In genomic region chr2:85560226-85560625, GRCm38 (mm10) we compare ENCODE assay signal across 23 mouse cellular contexts. TPM values are rescaled to one million over a fixed set of nuclear protein-coding genes. Genes with fewer than 3 reads are reported as not detected.
"Had no signal": no experiment of that assay in that cellular context is flagged by ENCODE, and none has a peak within 500 bp of the region (broad histone marks: within the 10 kb centered on the region; RNA-seq: fewer than 3 reads in every experiment).

No protein-coding gene starts in this region.

- H3K27ac ChIP-seq: layer of hippocampus, adult 2 months; limb, embryonic 10.5 days; liver, embryonic 15.5 days; lung, embryonic 15.5 days; macrophage; midbrain, embryonic 12.5 days; stomach, embryonic 15.5 days had no signal

- H3K27me3 ChIP-seq: liver, embryonic 15.5 days; lung, embryonic 15.5 days; midbrain, embryonic 12.5 days; stomach, embryonic 15.5 days had no signal

- ATAC-seq: intestine, embryonic 16.5 days had no signal

- H3K4me1 ChIP-seq: limb, embryonic 10.5 days; liver, embryonic 15.5 days; lung, embryonic 15.5 days; midbrain, embryonic 12.5 days; stomach, embryonic 15.5 days had no signal

- H3K4me3 ChIP-seq: layer of hippocampus, adult 2 months; limb, embryonic 10.5 days; liver, embryonic 15.5 days; lung, embryonic 15.5 days; midbrain, embryonic 12.5 days; stomach, embryonic 15.5 days had no signal

- DNase-seq: kidney, adult 2 months; kidney, postnatal 36 days; thymus, adult 2 months; thymus, postnatal 25 days had no signal

- H3K4me2 ChIP-seq: liver, embryonic 11.5 days; liver, embryonic 15.5 days; lung, embryonic 15.5 days; midbrain, embryonic 12.5 days; stomach, embryonic 15.5 days had no signal

- H3K9me3 ChIP-seq: limb, embryonic 10.5 days; liver, embryonic 15.5 days; lung, embryonic 15.5 days; midbrain, embryonic 12.5 days; stomach, embryonic 15.5 days had no signal

- H3K9ac ChIP-seq: liver, embryonic 15.5 days; lung, embryonic 15.5 days; midbrain, embryonic 12.5 days; stomach, embryonic 15.5 days had no signal

- H3K36me3 ChIP-seq: limb, embryonic 10.5 days; liver, embryonic 15.5 days; lung, embryonic 15.5 days; midbrain, embryonic 12.5 days; stomach, embryonic 15.5 days had no signal

RNA-seq across cellular contexts. Expression of gene Olfr996, which starts 18.8 kb away (rescaled TPM):
- total RNA-seq: layer of hippocampus, adult 2 months; layer of hippocampus, postnatal 10 days; left cerebral cortex, postnatal 10 days; megakaryocyte-erythroid progenitor cell, adult 5-6 weeks; midbrain, postnatal 0 days had no signal
- polyA plus RNA-seq: intestine, embryonic 16.5 days; kidney, adult 2 months; kidney, embryonic 16.5 days; limb, embryonic 10.5 days; limb, embryonic 14.5 days; liver, embryonic 11.5 days; liver, embryonic 15.5 days; lung, embryonic 15.5 days; macrophage; midbrain, embryonic 12.5 days; midbrain, postnatal 0 days; neural tube, embryonic 14.5 days; spleen, adult 2 months; stomach, embryonic 15.5 days; testis, adult 2 months; thymus, adult 2 months; urinary bladder, adult 2 months had no signal

RNA-seq across cellular contexts. Expression of gene Olfr998, which starts 28.5 kb away (rescaled TPM):
- total RNA-seq: layer of hippocampus, adult 2 months; layer of hippocampus, postnatal 10 days; left cerebral cortex, postnatal 10 days; megakaryocyte-erythroid progenitor cell, adult 5-6 weeks; midbrain, postnatal 0 days had no signal
- polyA plus RNA-seq: intestine, embryonic 16.5 days; kidney, adult 2 months; kidney, embryonic 16.5 days; limb, embryonic 10.5 days; limb, embryonic 14.5 days; liver, embryonic 11.5 days; liver, embryonic 15.5 days; lung, embryonic 15.5 days; macrophage; midbrain, embryonic 12.5 days; midbrain, postnatal 0 days; neural tube, embryonic 14.5 days; spleen, adult 2 months; stomach, embryonic 15.5 days; testis, adult 2 months; thymus, adult 2 months; urinary bladder, adult 2 months had no signal

RNA-seq across cellular contexts. Expression of gene 4833423E24Rik, which starts 41.4 kb away (rescaled TPM):
- total RNA-seq: megakaryocyte-erythroid progenitor cell, adult 5-6 weeks had no signal
- polyA plus RNA-seq: kidney, adult 2 months; kidney, embryonic 16.5 days; limb, embryonic 10.5 days; liver, embryonic 11.5 days; liver, embryonic 15.5 days; macrophage; midbrain, embryonic 12.5 days; spleen, adult 2 months; testis, adult 2 months had no signal

RNA-seq across cellular contexts. Expression of gene Olfr1000, which starts 51.5 kb away (rescaled TPM):
- total RNA-seq: layer of hippocampus, adult 2 months; layer of hippocampus, postnatal 10 days; left cerebral cortex, postnatal 10 days; megakaryocyte-erythroid progenitor cell, adult 5-6 weeks; midbrain, postnatal 0 days had no signal
- polyA plus RNA-seq: intestine, embryonic 16.5 days; kidney, adult 2 months; kidney, embryonic 16.5 days; limb, embryonic 10.5 days; limb, embryonic 14.5 days; liver, embryonic 11.5 days; liver, embryonic 15.5 days; lung, embryonic 15.5 days; macrophage; midbrain, embryonic 12.5 days; midbrain, postnatal 0 days; neural tube, embryonic 14.5 days; spleen, adult 2 months; stomach, embryonic 15.5 days; testis, adult 2 months; thymus, adult 2 months; urinary bladder, adult 2 months had no signal
